Mouse (Mus musculus): Measurements from ENCODE around the gene Ankrd2. TPM values are rescaled to one million over a fixed set of nuclear protein-coding genes. Genes with fewer than 3 reads are reported as not detected.

The Ankrd2 gene
- polyA plus RNA-seq, 1 experiment from 2014 or later: 0.45 TPM

DNA sequence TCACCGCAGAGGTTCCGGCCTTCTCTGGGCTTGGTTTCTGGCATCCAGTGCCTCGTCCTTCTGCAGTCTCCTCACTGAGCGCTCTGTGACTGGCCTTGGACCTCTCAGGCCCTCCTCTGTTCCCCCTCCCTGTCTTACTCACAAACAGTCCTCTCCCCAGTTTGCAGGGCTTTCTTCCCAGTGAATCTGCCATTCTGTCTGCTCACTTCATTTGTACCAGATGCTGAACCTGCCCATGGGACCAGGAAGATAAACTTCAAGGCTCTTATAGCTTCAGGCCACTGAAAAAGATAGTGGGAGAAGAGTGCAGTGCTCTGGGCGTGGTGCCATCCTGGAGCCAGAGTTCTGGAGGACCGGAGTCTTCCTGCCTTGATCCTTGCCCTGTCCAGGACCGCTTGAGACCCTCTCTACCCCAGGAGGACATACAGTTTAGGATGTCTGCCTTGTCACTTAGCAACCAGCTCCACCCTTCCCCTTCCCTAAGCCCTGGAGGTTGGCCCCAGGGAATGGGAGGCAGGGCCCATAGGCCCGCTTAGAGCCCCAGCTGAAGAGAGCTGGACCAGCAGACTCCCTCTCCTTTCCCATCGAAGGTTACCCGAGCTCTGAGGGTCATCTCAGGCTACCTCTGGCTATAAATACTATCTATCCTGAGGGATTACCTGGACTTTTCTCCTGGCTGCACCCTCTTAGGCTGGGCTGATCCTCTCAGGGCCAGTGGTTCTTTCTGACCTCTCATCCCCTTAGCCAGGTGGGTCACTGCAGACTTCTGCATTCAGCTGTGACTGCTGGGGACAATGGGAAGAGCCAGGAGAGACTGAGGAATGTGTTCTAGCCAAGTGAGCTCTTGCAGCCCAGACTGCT is 13.9 kb upstream of the Ankrd2 start:
- H3K9me3 ChIP-seq (ENCODE audit: control insufficient read depth, low read length): no peaks in the 10 kb centered on the region
- no peaks in the 10 kb centered on the region for H3K4me1 ChIP-seq (ENCODE audit: control insufficient read depth, insufficient read depth, low read length)
- H3K4me2 ChIP-seq (ENCODE audit: low read length): no peak overlapping the region
- no peak for ATAC-seq (ENCODE audit: low FRiP score, low TSS enrichment)
- no peak overlapping the region for H3K4me3 ChIP-seq (replicated peaks; ENCODE audit: low read depth, low read length)
- no peak overlapping the region for H3K9ac ChIP-seq (replicated peaks; ENCODE audit: low read length)
- H3K36me3 ChIP-seq (ENCODE audit: control insufficient read depth, insufficient read depth, low read length): no peaks in the 10 kb centered on the region
- 50% methylated on average over 10 of the region's 10 CpGs for WGBS
- H3K27me3 ChIP-seq (ENCODE audit: control insufficient read depth, insufficient read depth, low read length): no peaks in the 10 kb centered on the region
- no peak overlapping the region for H3K27ac ChIP-seq (replicated peaks; ENCODE audit: low read depth, low read length)
- no peak for DNase-seq

DNA sequence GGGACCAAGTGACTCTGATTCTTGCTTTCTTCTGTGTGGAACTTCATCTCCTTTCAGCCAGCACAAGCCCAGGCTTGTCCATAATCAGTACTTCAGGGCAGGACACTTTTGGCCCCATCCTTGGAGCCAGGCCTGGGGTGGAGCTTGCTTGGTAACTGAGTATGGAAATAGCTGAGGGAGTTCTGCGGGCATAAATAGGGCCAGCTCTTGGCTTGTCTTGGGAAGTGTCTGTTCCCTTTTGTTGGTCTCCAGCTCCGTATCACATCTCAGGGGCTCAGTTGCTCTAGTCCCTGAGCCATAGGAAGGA is 13.3 kb upstream of the Ankrd2 start:
- Histone ChIP-seq H3K4me3 (replicated peaks; ENCODE audit: low read depth, low read length) (no peak overlapping the region), H3K4me1 (ENCODE audit: control insufficient read depth, insufficient read depth, low read length) (no peaks in the 10 kb centered on the region), H3K27ac (replicated peaks; ENCODE audit: low read depth, low read length) (no peak overlapping the region), H3K9ac (replicated peaks; ENCODE audit: low read length) (no peak overlapping the region), H3K36me3 (ENCODE audit: control insufficient read depth, insufficient read depth, low read length) (no peaks in the 10 kb centered on the region), H3K4me2 (ENCODE audit: low read length) (no peak overlapping the region), H3K27me3 (ENCODE audit: control insufficient read depth, insufficient read depth, low read length) (no peaks in the 10 kb centered on the region), H3K9me3 (ENCODE audit: control insufficient read depth, low read length) (no peaks in the 10 kb centered on the region)
- WGBS: 73% methylated on average over 2 of the region's 2 CpGs
- DNase-seq: no peak
- ATAC-seq (ENCODE audit: low FRiP score, low TSS enrichment): no peak

DNA sequence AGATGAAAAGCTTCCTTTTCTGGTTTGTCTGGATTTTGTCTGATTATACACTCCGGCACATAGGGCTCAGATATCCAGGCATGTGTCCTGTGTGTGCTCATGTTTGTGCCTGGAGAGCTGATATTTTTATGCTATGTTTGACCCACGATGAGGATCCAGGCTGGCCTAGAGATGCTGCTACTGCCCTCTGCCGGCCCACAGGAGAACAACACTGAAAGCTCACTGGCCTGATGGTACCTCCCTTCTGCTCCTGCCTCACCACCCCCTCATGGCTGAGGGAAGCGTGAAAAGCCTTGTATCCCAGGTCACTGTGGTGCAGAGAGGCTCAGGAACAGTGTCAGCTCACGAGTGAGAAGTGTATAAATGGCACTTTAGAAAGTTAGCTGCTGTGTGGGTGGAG is 9.6 kb upstream of the Ankrd2 start:
- DNase-seq (peak; percentile 87), ATAC-seq (ENCODE audit: low FRiP score, low TSS enrichment) (peak; percentile 14; the same call in 1 of the 2 replicates)
- H3K27me3 ChIP-seq (ENCODE audit: control insufficient read depth, insufficient read depth, low read length): no peaks in the 10 kb centered on the region
- H3K4me3 ChIP-seq (replicated peaks; ENCODE audit: low read depth, low read length): no peak overlapping the region
- no peak overlapping the region for H3K27ac ChIP-seq (replicated peaks; ENCODE audit: low read depth, low read length)
- no peaks in the 10 kb centered on the region for H3K4me1 ChIP-seq (ENCODE audit: control insufficient read depth, insufficient read depth, low read length)
- H3K9me3 ChIP-seq (ENCODE audit: control insufficient read depth, low read length): no peaks in the 10 kb centered on the region
- whole genome bisulfite sequencing: 7% methylated on average over 5 of the region's 5 CpGs
- H3K4me2 ChIP-seq (ENCODE audit: low read length): no peak overlapping the region
- no peak overlapping the region for H3K9ac ChIP-seq (replicated peaks; ENCODE audit: low read length)
- no peaks in the 10 kb centered on the region for H3K36me3 ChIP-seq (ENCODE audit: control insufficient read depth, insufficient read depth, low read length)

DNA sequence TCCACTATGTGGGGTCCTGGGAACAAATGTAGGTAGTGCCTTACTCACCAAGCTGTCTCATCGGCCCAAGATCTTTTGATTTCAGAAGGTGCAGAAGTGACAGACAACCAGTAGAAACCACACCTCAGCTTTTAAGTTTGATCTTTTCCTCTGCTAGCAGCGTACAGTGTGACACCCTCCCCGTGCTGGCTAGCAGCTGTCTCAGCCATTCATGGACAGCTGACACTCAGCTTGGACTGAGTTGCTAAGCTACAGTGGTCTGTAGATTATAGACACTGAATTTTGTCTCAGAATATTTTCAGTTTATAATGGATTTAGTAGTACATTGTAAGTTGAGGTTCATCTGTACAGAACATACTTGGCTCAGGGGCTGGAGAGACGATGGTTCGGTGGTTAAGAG is 4.7 kb upstream of the Ankrd2 start:
- Histone ChIP-seq H3K9ac (replicated peaks; ENCODE audit: low read length) (no peak overlapping the region), H3K4me3 (replicated peaks; ENCODE audit: low read depth, low read length) (no peak overlapping the region), H3K9me3 (ENCODE audit: control insufficient read depth, low read length) (no peaks in the 10 kb centered on the region), H3K4me1 (ENCODE audit: control insufficient read depth, insufficient read depth, low read length) (no peaks in the 10 kb centered on the region), H3K27ac (replicated peaks; ENCODE audit: low read depth, low read length) (no peak overlapping the region), H3K4me2 (ENCODE audit: low read length) (no peak overlapping the region), H3K36me3 (ENCODE audit: control insufficient read depth, insufficient read depth, low read length) (no peaks in the 10 kb centered on the region), H3K27me3 (ENCODE audit: control insufficient read depth, insufficient read depth, low read length) (no peaks in the 10 kb centered on the region)
- ATAC-seq (ENCODE audit: low FRiP score, low TSS enrichment) (no peak), DNase-seq (no peak)
- 88% methylated on average over 5 of the region's 5 CpGs for WGBS

DNA sequence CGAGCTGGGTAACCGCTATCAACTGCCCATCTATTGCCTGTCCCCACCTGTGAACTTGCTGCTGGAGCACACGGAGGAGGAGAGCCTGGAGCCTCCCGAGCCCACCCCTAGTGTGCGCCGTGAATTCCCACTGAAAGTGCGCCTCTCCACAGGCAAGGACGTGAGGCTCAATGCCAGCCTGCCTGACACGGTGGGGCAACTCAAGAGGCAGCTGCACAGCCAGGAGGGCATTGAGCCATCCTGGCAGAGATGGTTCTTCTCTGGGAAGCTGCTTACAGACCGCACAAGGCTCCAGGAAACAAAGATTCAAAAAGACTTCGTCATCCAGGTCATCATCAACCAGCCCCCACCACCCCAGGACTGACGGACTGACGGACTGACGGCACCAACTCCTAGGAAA is 2.2 kb upstream of the Ankrd2 start:
- Histone ChIP-seq H3K27ac (replicated peaks; ENCODE audit: low read depth, low read length) (no peak overlapping the region), H3K27me3 (ENCODE audit: control insufficient read depth, insufficient read depth, low read length) (no peaks in the 10 kb centered on the region), H3K4me2 (ENCODE audit: low read length) (no peak overlapping the region), H3K9ac (replicated peaks; ENCODE audit: low read length) (no peak overlapping the region), H3K36me3 (ENCODE audit: control insufficient read depth, insufficient read depth, low read length) (no peaks in the 10 kb centered on the region), H3K4me1 (ENCODE audit: control insufficient read depth, insufficient read depth, low read length) (no peaks in the 10 kb centered on the region), H3K9me3 (ENCODE audit: control insufficient read depth, low read length) (no peaks in the 10 kb centered on the region), H3K4me3 (replicated peaks; ENCODE audit: low read depth, low read length) (no peak overlapping the region)
- WGBS: 81% methylated on average over 14 of the region's 14 CpGs
- no peak for DNase-seq
- no peak for ATAC-seq (ENCODE audit: low FRiP score, low TSS enrichment)

DNA sequence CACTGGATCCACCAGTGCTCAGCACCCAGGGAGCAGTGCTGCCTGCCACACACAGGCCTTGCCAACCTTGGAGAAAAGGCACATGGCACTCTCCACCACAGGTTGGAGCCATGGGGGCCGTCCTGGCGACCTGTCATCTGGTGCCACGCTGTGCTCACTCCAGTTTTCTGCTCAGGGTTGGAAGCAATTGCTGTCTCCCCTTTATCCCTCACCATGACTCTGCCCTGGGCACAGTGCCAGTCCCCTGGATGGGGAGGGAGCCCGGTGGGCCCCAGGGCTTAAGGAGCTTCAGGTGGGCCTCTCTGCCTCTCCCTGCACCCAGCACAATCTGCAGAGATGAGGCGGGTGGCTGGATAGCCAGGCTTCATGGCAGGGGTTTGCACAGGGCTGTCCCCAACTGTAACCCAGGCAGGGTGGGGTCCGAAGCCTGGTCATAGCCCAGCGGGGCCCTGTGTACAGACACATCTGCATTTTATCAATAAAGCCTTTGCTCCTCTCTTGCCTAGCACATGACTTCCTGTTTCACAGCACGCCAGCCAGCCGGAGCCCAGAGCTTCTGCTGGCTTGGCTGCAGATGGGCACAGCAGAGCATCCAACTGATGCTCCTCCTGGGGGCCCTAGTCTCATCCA is 1.5 kb upstream of the Ankrd2 start:
- Histone ChIP-seq H3K4me2 (ENCODE audit: low read length) (no peak overlapping the region), H3K36me3 (ENCODE audit: control insufficient read depth, insufficient read depth, low read length) (no peaks in the 10 kb centered on the region), H3K9me3 (ENCODE audit: control insufficient read depth, low read length) (no peaks in the 10 kb centered on the region), H3K4me3 (replicated peaks; ENCODE audit: low read depth, low read length) (no peak overlapping the region), H3K27me3 (ENCODE audit: control insufficient read depth, insufficient read depth, low read length) (no peaks in the 10 kb centered on the region), H3K27ac (replicated peaks; ENCODE audit: low read depth, low read length) (no peak overlapping the region), H3K9ac (replicated peaks; ENCODE audit: low read length) (no peak overlapping the region), H3K4me1 (ENCODE audit: control insufficient read depth, insufficient read depth, low read length) (no peaks in the 10 kb centered on the region)
- WGBS: 84% methylated on average over 9 of the region's 9 CpGs
- DNase-seq: no peak
- ATAC-seq (ENCODE audit: low FRiP score, low TSS enrichment): no peak

DNA sequence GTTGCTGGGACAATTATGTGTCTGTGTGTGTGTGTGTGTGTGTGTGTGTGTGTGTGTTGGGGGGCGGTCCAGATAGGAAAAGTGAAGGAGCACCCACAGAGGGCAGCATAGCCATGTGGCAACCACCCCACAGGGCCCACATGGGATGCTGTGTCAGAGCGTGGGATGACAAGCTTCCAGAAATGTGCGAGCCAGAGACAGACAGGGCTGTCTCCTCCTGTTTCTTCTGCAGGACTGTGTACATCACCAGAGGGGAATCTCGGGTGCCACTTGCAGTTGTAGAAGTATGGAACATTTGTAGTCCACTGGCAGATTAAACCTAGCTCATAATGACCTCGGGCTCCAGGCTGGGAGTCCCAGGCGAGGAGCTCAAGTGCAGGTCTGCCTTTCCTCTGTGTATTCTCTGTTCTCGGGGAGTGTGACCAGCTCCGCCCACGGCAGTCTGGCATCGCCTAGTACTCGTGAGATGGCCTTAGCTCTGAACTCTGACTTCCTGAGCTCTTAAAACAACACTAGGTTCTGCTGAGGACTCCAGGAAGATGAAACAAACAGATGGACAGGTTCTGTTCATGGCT is 832 bp upstream of the Ankrd2 start:
- WGBS: 57% methylated on average over 11 of the region's 11 CpGs
- Histone ChIP-seq H3K4me1 (ENCODE audit: control insufficient read depth, insufficient read depth, low read length) (no peaks in the 10 kb centered on the region), H3K36me3 (ENCODE audit: control insufficient read depth, insufficient read depth, low read length) (no peaks in the 10 kb centered on the region), H3K27me3 (ENCODE audit: control insufficient read depth, insufficient read depth, low read length) (no peaks in the 10 kb centered on the region), H3K4me3 (replicated peaks; ENCODE audit: low read depth, low read length) (no peak overlapping the region), H3K9ac (replicated peaks; ENCODE audit: low read length) (no peak overlapping the region), H3K9me3 (ENCODE audit: control insufficient read depth, low read length) (no peaks in the 10 kb centered on the region), H3K4me2 (ENCODE audit: low read length) (no peak overlapping the region), H3K27ac (replicated peaks; ENCODE audit: low read depth, low read length) (no peak overlapping the region)
- no peak for DNase-seq
- ATAC-seq (ENCODE audit: low FRiP score, low TSS enrichment): 0 out of 2 replicates have a peak, but pooled peaks have one; percentile 6

DNA sequence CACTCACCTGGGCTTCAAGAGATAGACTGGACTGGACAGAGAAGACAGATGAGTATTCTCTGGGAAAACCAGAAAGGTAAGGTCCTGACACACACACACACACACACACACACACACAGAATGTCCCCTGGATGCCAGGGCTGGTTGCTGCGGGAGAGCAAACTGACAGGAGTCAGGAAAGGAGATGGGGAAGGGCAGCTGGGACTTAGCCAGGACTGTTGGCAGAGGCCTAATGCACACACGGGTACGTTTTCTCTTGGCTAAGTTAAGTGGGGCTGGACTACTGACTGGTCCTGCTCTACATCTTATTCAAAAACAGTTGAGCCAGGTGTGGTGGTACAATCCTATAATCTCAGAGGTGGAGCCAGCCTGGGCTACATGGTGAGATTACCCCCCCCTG is 557 bp downstream of the Ankrd2 start:
- DNase-seq (no peak), ATAC-seq (ENCODE audit: low FRiP score, low TSS enrichment) (no peak)
- Histone ChIP-seq H3K9me3 (ENCODE audit: control insufficient read depth, low read length) (no peaks in the 10 kb centered on the region), H3K4me3 (replicated peaks; ENCODE audit: low read depth, low read length) (no peak overlapping the region), H3K27me3 (ENCODE audit: control insufficient read depth, insufficient read depth, low read length) (no peaks in the 10 kb centered on the region), H3K4me1 (ENCODE audit: control insufficient read depth, insufficient read depth, low read length) (no peaks in the 10 kb centered on the region), H3K9ac (replicated peaks; ENCODE audit: low read length) (no peak overlapping the region), H3K27ac (replicated peaks; ENCODE audit: low read depth, low read length) (no peak overlapping the region), H3K4me2 (ENCODE audit: low read length) (no peak overlapping the region), H3K36me3 (ENCODE audit: control insufficient read depth, insufficient read depth, low read length) (no peaks in the 10 kb centered on the region)
- 85% methylated on average over 3 of the region's 3 CpGs for WGBS
